Mouse (Mus musculus): Measurements from ENCODE around the gene Frmd3. TPM values are rescaled to one million over a fixed set of nuclear protein-coding genes. Genes with fewer than 3 reads are reported as not detected.
"Not testable (repeated sequence)": the region's sequence is repeated elsewhere in the genome, so short reads cannot be mapped to it uniquely, and the experiment has no call there.

Frmd3 gene
- polyA plus RNA-seq, 1 experiment from 2014 or later = 0.67 TPM

DNA sequence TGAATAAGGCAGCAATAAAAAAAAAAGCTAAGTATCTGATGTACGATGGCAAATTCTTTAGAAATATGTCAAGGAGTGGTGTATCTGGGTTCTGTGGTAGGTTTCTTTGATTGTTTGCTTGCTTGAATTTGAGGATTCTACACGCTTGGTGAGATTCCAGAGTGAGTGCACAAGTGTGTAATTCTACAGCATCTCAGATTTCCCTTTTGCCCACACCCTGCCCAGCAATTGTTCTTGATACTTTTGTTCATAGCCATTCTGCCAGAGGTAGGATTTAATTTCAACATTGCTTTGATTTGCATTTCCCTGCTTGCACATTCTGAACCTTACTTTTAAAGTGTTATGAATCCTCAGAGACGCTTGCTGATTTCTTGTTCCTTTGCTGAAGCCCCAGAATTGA, 97.6 kb downstream of the Frmd3 start:
- no peak for ATAC-seq (ENCODE audit: insufficient read depth, low FRiP score)
- H3K9ac ChIP-seq (ENCODE audit: low read length) = no peak overlapping the region
- H3K27me3 ChIP-seq (ENCODE audit: control insufficient read depth, insufficient read depth, low read length) = no peaks in the 10 kb centered on the region
- H3K36me3 ChIP-seq (ENCODE audit: control insufficient read depth, insufficient read depth, low read length) = no peaks in the 10 kb centered on the region
- no peaks in the 10 kb centered on the region for H3K9me3 ChIP-seq (replicated peaks; ENCODE audit: control insufficient read depth, low read length)
- no peak overlapping the region for H3K4me3 ChIP-seq (replicated peaks; ENCODE audit: low read length)
- H3K4me1 ChIP-seq (ENCODE audit: control insufficient read depth, insufficient read depth, low read length) = no peaks in the 10 kb centered on the region
- no peak overlapping the region for H3K27ac ChIP-seq (ENCODE audit: low read length)
- no peak overlapping the region for H3K4me2 ChIP-seq (ENCODE audit: low read depth, low read length)
- 79% methylated on average over 3 of the region's 3 CpGs for WGBS

DNA sequence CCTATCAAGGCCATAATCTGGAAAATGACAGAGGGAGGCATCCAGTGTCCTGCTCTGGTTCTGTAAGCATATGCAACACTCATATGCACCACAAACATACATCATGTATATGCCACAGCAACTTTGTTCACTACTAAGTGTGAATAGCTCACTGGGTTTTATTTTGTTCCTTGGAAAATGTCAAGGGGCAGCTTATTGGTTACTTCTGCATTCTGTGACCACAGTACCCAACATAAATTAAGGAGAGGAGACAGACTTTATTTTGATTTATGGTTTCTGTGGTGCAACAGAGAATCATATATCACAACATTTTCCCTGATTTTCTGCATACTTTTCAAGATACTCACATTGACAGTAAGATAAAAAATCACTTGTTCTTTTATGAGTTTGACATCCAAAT, 178.3 kb downstream of the Frmd3 start:
- Histone ChIP-seq H3K27ac (ENCODE audit: low read length) (no peak overlapping the region), H3K4me1 (ENCODE audit: control insufficient read depth, insufficient read depth, low read length) (no peaks in the 10 kb centered on the region), H3K9ac (ENCODE audit: low read length) (no peak overlapping the region), H3K27me3 (ENCODE audit: control insufficient read depth, insufficient read depth, low read length) (no peaks in the 10 kb centered on the region), H3K4me2 (ENCODE audit: low read depth, low read length) (no peak overlapping the region), H3K36me3 (ENCODE audit: control insufficient read depth, insufficient read depth, low read length) (no peaks in the 10 kb centered on the region), H3K4me3 (replicated peaks; ENCODE audit: low read length) (no peak overlapping the region), H3K9me3 (replicated peaks; ENCODE audit: control insufficient read depth, low read length) (no peaks in the 10 kb centered on the region)
- ATAC-seq (ENCODE audit: insufficient read depth, low FRiP score) = no peak

DNA sequence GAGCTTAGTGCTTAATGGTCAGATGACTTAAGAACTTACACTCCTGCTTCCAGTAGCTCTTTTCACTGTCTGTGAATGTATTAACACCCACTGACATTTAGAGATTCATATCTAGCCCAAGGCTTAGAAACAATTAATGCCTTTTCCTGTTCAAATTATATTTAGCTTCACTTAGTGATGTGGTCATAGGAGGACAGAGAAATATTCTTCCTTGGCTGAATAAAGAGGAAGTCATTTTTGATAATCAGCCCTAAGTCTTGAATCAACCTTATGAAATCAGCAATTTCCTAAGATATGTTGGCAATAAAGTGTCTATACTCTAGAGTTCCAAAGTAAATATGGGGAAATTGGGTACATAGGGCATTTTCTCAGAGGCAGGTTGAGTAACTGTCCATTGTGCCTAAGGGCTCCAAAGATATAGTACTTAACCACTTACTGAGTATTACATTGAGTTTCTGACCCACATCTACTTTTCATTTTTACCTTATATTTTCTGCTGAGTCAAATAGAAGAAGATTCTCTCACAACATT, 188.1 kb downstream of the Frmd3 start:
- H3K4me2 ChIP-seq (ENCODE audit: low read depth, low read length) = no peak overlapping the region
- H3K4me3 ChIP-seq (replicated peaks; ENCODE audit: low read length) = no peak overlapping the region
- H3K36me3 ChIP-seq (ENCODE audit: control insufficient read depth, insufficient read depth, low read length) = no peaks in the 10 kb centered on the region
- H3K27me3 ChIP-seq (ENCODE audit: control insufficient read depth, insufficient read depth, low read length) = no peaks in the 10 kb centered on the region
- no peak for ATAC-seq (ENCODE audit: insufficient read depth, low FRiP score)
- no peak overlapping the region for H3K27ac ChIP-seq (ENCODE audit: low read length)
- no peaks in the 10 kb centered on the region for H3K9me3 ChIP-seq (replicated peaks; ENCODE audit: control insufficient read depth, low read length)
- no peak overlapping the region for H3K9ac ChIP-seq (ENCODE audit: low read length)
- H3K4me1 ChIP-seq (ENCODE audit: control insufficient read depth, insufficient read depth, low read length) = no peaks in the 10 kb centered on the region

DNA sequence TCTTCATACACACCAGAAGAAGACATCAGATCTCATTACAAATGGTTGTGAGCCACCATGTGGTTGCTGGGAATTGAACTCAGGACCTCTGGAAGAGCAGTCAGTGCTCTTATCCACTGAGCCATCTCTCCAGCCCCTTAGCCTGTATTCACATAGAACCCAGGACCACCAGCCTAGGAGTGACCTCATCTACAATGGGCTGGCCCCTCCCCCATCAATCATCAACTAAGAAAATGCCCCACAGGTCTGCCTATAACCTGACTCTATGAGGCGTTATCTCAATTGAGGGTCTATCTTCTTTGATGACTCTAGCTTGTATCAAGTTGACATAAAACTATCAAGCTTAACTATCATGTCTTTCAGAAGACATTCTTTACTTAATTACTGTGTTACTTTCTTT, 208.5 kb downstream of the Frmd3 start:
- not testable (repeated sequence) for H3K9me3 ChIP-seq (replicated peaks; ENCODE audit: control insufficient read depth, low read length); H3K4me2 ChIP-seq (ENCODE audit: low read depth, low read length); H3K36me3 ChIP-seq (ENCODE audit: control insufficient read depth, insufficient read depth, low read length); H3K4me1 ChIP-seq (ENCODE audit: control insufficient read depth, insufficient read depth, low read length); H3K27me3 ChIP-seq (ENCODE audit: control insufficient read depth, insufficient read depth, low read length); ATAC-seq (ENCODE audit: insufficient read depth, low FRiP score); H3K9ac ChIP-seq (ENCODE audit: low read length); H3K27ac ChIP-seq (ENCODE audit: low read length); H3K4me3 ChIP-seq (replicated peaks; ENCODE audit: low read length)
- 92% methylated on average over 1 of the region's 1 CpGs for WGBS

DNA sequence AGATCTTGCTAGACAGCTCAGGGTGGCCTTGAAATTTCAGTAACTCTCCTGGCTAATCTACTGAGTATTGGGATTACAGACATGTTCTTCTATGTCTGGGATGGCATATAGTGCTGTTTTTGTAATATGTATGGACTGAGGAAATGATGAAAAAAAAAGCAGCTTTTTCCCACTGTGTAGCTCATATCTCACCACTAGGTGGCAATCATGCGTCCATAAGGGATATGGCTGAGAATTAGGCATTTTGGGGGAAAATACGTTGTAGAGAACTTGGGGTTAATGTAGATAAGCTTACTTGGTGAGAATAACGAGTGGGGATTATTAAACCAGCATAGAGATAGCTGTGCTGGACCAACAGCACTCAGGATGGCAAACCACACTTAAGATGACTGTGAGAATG, 209.1 kb downstream of the Frmd3 start:
- WGBS = 24% methylated on average over 3 of the region's 3 CpGs
- H3K27ac ChIP-seq (ENCODE audit: low read length) = no peak overlapping the region
- no peak overlapping the region for H3K4me2 ChIP-seq (ENCODE audit: low read depth, low read length)
- no peaks in the 10 kb centered on the region for H3K27me3 ChIP-seq (ENCODE audit: control insufficient read depth, insufficient read depth, low read length)
- no peaks in the 10 kb centered on the region for H3K9me3 ChIP-seq (replicated peaks; ENCODE audit: control insufficient read depth, low read length)
- ATAC-seq (ENCODE audit: insufficient read depth, low FRiP score) = no peak
- H3K4me3 ChIP-seq (replicated peaks; ENCODE audit: low read length) = no peak overlapping the region
- no peaks in the 10 kb centered on the region for H3K36me3 ChIP-seq (ENCODE audit: control insufficient read depth, insufficient read depth, low read length)
- no peak overlapping the region for H3K9ac ChIP-seq (ENCODE audit: low read length)
- H3K4me1 ChIP-seq (ENCODE audit: control insufficient read depth, insufficient read depth, low read length) = no peaks in the 10 kb centered on the region

DNA sequence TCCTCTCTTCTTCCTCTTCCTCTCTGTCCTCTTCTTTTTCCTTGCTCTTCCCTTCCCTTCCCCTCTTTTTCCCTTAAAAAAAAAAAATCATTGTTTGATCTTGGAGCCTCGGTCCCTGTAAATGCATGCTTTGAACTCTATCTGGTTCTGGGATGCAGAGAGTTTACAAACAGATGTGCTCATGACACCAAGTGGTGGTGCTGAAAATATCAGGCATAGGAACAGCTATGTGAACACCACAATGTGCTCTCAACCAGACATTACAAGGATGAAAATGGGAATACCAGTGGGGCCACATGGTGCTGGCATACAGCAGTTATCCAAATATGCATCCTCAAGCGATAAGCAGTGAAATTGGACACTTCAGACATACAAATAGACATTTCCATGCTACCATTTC, 211.0 kb downstream of the Frmd3 start:
- Histone ChIP-seq H3K27me3 (ENCODE audit: control insufficient read depth, insufficient read depth, low read length) (no peaks in the 10 kb centered on the region), H3K36me3 (ENCODE audit: control insufficient read depth, insufficient read depth, low read length) (no peaks in the 10 kb centered on the region), H3K4me1 (ENCODE audit: control insufficient read depth, insufficient read depth, low read length) (no peaks in the 10 kb centered on the region), H3K4me2 (ENCODE audit: low read depth, low read length) (no peak overlapping the region), H3K9me3 (replicated peaks; ENCODE audit: control insufficient read depth, low read length) (no peaks in the 10 kb centered on the region), H3K4me3 (replicated peaks; ENCODE audit: low read length) (no peak overlapping the region), H3K9ac (ENCODE audit: low read length) (no peak overlapping the region), H3K27ac (ENCODE audit: low read length) (no peak overlapping the region)
- 65% methylated on average over 2 of the region's 2 CpGs for WGBS
- ATAC-seq (ENCODE audit: insufficient read depth, low FRiP score) = no peak

DNA sequence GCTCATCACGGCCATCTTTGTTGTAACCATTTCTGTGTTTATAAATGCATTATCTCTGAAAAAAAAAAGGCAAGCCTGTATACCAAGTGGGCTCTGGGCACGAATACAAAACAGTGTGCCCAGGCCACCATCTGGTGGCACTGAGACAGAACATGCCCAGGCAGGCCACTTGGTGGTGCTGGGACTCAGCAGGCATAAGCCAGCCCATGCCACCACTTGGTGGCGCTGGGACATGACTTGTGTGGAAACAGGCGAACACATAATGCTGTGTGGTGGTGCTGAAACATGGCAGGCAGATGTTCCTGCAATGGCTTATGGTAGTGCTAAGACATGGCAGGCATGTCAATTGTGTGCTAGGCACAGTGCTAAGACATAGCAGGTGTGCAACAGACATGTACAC, 217.8 kb downstream of the Frmd3 start:
- no peak for ATAC-seq (ENCODE audit: insufficient read depth, low FRiP score)
- H3K36me3 ChIP-seq (ENCODE audit: control insufficient read depth, insufficient read depth, low read length) = no peaks in the 10 kb centered on the region
- no peaks in the 10 kb centered on the region for H3K9me3 ChIP-seq (replicated peaks; ENCODE audit: control insufficient read depth, low read length)
- WGBS = 74% methylated on average over 4 of the region's 4 CpGs
- no peaks in the 10 kb centered on the region for H3K4me1 ChIP-seq (ENCODE audit: control insufficient read depth, insufficient read depth, low read length)
- no peak overlapping the region for H3K4me3 ChIP-seq (replicated peaks; ENCODE audit: low read length)
- H3K9ac ChIP-seq (ENCODE audit: low read length) = no peak overlapping the region
- no peak overlapping the region for H3K4me2 ChIP-seq (ENCODE audit: low read depth, low read length)
- no peaks in the 10 kb centered on the region for H3K27me3 ChIP-seq (ENCODE audit: control insufficient read depth, insufficient read depth, low read length)
- no peak overlapping the region for H3K27ac ChIP-seq (ENCODE audit: low read length)

DNA sequence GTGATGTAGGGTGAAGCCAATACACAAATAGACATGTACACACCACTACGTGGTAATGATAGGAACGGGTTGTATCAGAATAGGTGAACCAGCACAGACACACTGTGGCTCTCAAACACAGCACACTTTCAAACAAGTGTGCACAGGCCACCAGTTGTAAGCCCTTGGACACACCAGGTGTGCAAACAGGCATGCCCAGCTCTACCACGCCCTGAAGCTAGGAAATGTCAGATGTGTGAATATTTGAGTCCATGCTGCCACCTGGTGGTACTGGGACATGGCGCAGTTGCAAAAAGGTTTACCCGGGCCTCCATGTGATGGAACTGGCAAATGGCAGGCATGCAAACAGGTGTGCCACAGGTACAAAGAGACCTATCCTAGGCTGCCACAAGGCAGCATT, 218.2 kb downstream of the Frmd3 start:
- Histone ChIP-seq H3K36me3 (ENCODE audit: control insufficient read depth, insufficient read depth, low read length) (no peaks in the 10 kb centered on the region), H3K4me1 (ENCODE audit: control insufficient read depth, insufficient read depth, low read length) (no peaks in the 10 kb centered on the region), H3K9me3 (replicated peaks; ENCODE audit: control insufficient read depth, low read length) (no peaks in the 10 kb centered on the region), H3K9ac (ENCODE audit: low read length) (no peak overlapping the region), H3K4me2 (ENCODE audit: low read depth, low read length) (no peak overlapping the region), H3K4me3 (replicated peaks; ENCODE audit: low read length) (no peak overlapping the region), H3K27me3 (ENCODE audit: control insufficient read depth, insufficient read depth, low read length) (no peaks in the 10 kb centered on the region), H3K27ac (ENCODE audit: low read length) (no peak overlapping the region)
- peak; percentile 31; the same call in 1 of the 2 replicates for ATAC-seq (ENCODE audit: insufficient read depth, low FRiP score)
- WGBS = 60% methylated on average over 5 of the region's 5 CpGs

DNA sequence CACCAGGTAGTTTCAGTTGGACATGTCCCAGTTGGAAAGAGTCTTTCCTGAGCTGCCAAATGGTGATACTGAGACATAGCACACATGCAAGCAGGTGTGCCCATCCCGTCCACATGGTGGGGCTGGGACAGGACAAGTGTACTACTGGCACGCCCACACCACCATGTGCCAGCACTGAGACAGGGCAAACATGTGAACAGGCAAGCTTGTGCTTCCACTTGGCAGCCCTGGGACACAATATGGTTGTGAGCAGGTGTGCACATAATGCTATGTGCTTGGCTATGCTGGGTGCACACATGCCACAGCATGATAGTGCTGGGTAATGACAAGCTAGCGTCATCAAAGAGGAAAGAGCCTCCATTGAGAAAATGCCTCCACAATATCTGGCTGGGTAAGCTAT, 220.3 kb downstream of the Frmd3 start:
- Histone ChIP-seq H3K27ac (ENCODE audit: low read length) (no peak overlapping the region), H3K4me1 (ENCODE audit: control insufficient read depth, insufficient read depth, low read length) (no peaks in the 10 kb centered on the region), H3K4me2 (ENCODE audit: low read depth, low read length) (no peak overlapping the region), H3K4me3 (replicated peaks; ENCODE audit: low read length) (no peak overlapping the region), H3K27me3 (ENCODE audit: control insufficient read depth, insufficient read depth, low read length) (no peaks in the 10 kb centered on the region), H3K9me3 (replicated peaks; ENCODE audit: control insufficient read depth, low read length) (no peaks in the 10 kb centered on the region), H3K9ac (ENCODE audit: low read length) (no peak overlapping the region), H3K36me3 (ENCODE audit: control insufficient read depth, insufficient read depth, low read length) (no peaks in the 10 kb centered on the region)
- 76% methylated on average over 3 of the region's 3 CpGs for WGBS
- ATAC-seq (ENCODE audit: insufficient read depth, low FRiP score) = no peak

DNA sequence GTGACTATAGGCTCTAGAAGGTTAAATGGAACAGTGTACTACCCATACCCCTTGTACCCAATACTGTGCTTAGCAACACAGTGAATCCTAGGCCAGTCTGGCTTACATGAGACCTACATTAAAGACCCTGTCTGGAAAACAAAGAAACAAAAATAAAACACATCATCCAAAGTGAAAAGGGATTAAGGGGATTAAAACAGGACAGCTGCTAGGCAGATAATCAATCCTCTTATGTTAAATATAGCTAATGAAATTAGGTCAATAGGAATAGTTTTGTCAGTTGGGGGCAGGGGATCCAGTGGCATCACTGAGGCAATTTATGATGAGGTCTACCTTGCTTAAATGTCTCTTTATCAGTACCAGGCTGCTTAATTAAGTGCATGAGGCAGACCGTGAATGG, 228.9 kb downstream of the Frmd3 start, which contains the start of gene Kdm4c:
TSS of gene Kdm4c (plus strand) at position 322 of the 400 bp plus-strand sequence.
- Histone ChIP-seq H3K9me3 (replicated peaks; ENCODE audit: control insufficient read depth, low read length) (no peaks in the 10 kb centered on the region), H3K9ac (ENCODE audit: low read length) (no peak within 1 kb of the TSS), H3K4me2 (ENCODE audit: low read depth, low read length) (no peak within 1 kb of the TSS), H3K27ac (ENCODE audit: low read length) (no peak within 1 kb of the TSS), H3K36me3 (ENCODE audit: control insufficient read depth, insufficient read depth, low read length) (no peaks in the 10 kb centered on the region), H3K4me3 (replicated peaks; ENCODE audit: low read length) (no peak within 1 kb of the TSS), H3K27me3 (ENCODE audit: control insufficient read depth, insufficient read depth, low read length) (no peaks in the 10 kb centered on the region), H3K4me1 (ENCODE audit: control insufficient read depth, insufficient read depth, low read length) (no peaks in the 10 kb centered on the region)
- WGBS = 84% methylated on average over 1 of the region's 1 CpGs
- ATAC-seq (ENCODE audit: insufficient read depth, low FRiP score) = no peak
